Mouse (Mus musculus) adrenal gland, postnatal 14 days (tissue): ENCODE results near the gene Misp. TPM values are rescaled to one million over a fixed set of nuclear protein-coding genes. Genes with fewer than 3 reads are reported as not detected.

ENCODE experiments used
- DNase-seq: peaks from one replicate; pipeline ENCODE4 v3.0.0; 2021; ENCODE audit warnings: mixed read lengths
- long read RNA-seq, 2 experiments: library from polyadenylated mRNA; stranded (forward); transcript quantifications; one replicate each; pipeline ENCODE4 v2.0.0; 2021
- total RNA-seq: library from RNA; stranded (reverse); gene quantifications from 2 replicates; pipeline ENCODE4 v1.2.3, GENCODE M21; 2021

Misp gene
- total RNA-seq, result 0.26 TPM in 2 replicates
- long read RNA-seq, experiment 1, result 0 reads
- long read RNA-seq, experiment 2, result 0 reads

DNA sequence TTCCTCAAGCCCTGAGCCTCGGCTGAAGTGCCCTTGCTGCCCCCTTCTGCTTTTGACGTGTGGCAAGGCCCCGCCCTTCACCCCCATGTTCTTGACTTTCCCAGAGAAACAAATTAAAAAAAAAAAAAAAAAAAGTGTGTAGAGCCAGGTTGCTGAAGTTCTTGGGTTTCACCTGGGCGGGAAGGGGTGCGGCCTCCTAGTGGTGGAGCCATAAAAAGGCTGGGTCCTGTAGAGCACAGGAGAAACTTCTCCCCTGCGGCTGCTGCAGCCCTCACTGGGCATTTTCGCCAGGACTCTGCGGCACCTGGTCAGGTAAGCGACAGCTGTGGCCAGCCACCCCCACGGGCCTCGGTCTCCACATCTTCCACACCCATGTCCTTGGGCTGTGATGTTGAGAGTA, at the start of gene Misp:
Misp (plus strand) TSS at position 208 of the 400 bp plus-strand sequence.
- DNase-seq, result no peak

DNA sequence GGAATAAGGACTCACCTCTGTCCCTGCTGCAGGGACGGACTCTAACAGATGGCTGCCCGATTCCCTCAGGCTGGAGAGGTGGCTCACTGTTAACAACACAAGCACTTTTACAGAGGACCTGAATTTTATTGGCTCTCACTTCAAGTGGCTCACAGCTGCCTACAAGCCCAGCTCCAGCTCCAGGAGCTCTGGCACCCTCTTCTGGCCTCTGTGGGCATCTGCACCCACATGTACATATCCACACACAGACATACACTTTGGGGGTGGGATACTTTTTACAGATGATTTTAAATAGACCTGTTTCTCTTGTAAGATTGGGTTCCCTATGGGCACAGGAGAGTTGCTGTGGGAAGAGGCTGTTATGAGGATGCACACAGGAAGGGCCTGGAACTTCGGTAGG, 48.5 kb upstream of the Misp start:
- DNase-seq, result no peak

- no peak for DNase-seq
These were observed 47.6 kb upstream of the Misp start for GRCm38 (mm10) chr10:79773208-79773607.

GRCm38 (mm10) chr10:79774486-79775279, 46.1 kb upstream of the Misp start:
- DNase-seq, result no peak

GRCm38 (mm10) chr10:79777103-79777531, 43.7 kb upstream of the Misp start, which contains the start of gene Fstl3:
Fstl3 (plus strand) TSS chr10:79777272.
- DNase-seq, result peak; percentile 60

DNA sequence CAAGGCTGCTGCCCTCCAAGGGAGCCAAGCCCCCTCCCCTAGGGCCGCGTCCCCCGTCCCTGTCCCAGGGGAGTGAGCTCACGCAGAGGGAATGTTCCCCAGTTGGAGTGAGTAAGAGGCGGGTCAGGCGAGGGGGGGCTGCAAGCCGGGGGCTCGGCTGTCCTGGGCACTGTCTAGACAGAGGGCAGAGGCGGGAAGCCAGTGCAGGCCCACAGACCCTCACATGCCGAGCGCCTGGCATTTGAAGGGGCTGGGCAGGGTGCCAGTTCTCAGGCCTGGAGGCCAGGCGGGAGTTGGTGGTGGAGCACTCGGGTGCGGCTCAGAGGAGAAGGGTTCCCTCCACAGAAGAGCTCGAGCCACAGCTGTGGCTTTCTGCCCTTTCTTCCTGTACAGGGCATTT, 42.8 kb upstream of the Misp start:
- DNase-seq, result peak; percentile 74

GRCm38 (mm10) chr10:79779193-79779592, 41.6 kb upstream of the Misp start:
- DNase-seq, result no peak

GRCm38 (mm10) chr10:79779784-79780663, 40.8 kb upstream of the Misp start:
- DNase-seq, result peak; percentile 98

DNA sequence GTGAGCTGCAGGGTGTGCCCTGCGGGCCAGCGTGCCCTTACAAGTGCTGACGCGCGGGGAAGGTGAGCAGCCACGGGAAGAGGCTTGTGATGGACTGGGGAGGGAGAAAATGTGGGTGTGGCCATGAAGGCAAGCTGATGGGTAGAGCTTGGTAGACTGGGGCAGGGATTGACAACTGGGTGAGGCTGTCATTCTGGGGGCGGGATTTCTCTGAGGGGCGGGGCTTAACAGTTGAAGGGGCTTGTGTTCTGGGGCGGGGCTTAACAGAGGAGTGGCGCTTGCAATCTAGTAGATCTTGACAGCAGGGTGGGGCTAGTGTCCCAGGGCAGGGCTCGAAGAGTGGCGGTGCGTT, 40.1 kb upstream of the Misp start:
- DNase-seq, result peak; percentile 76

DNA sequence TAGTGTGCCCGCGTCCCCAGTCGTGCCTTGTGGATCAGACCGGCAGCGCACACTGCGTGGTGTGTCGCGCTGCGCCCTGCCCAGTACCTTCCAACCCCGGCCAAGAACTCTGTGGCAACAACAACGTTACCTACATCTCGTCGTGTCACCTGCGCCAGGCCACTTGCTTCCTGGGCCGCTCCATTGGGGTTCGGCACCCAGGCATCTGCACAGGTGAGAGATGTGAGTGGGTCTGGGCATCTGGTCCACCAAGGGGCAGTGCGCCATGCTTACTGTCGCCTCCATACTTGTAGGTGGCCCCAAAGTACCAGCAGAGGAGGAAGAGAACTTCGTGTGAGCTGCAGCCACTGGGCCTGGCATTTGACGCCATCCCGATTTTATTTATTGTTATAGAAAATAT, 39.6 kb upstream of the Misp start:
- no peak for DNase-seq

DNA sequence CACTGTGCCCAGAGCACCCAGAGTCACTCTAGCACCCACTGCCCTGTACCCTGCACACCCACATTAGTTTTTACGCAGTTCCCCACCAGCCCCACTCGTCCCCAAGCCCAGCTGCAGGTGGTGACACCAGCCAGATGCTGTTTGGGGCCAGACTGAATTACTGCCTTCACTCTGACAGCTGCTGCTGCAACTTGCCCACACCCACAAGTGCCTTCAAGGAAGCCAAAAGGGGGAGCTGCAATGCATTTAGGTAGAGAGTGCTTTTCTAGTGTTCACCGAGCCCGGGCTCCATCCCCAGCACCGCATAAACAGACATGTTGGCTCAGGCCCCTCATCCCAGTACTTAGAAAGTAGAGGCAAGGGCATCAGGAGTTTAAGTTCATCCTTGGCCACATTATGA, 38.8 kb upstream of the Misp start:
- no peak for DNase-seq

- no peak for DNase-seq
These were observed 37.7 kb upstream of the Misp start for GRCm38 (mm10) chr10:79783050-79783449.

DNA sequence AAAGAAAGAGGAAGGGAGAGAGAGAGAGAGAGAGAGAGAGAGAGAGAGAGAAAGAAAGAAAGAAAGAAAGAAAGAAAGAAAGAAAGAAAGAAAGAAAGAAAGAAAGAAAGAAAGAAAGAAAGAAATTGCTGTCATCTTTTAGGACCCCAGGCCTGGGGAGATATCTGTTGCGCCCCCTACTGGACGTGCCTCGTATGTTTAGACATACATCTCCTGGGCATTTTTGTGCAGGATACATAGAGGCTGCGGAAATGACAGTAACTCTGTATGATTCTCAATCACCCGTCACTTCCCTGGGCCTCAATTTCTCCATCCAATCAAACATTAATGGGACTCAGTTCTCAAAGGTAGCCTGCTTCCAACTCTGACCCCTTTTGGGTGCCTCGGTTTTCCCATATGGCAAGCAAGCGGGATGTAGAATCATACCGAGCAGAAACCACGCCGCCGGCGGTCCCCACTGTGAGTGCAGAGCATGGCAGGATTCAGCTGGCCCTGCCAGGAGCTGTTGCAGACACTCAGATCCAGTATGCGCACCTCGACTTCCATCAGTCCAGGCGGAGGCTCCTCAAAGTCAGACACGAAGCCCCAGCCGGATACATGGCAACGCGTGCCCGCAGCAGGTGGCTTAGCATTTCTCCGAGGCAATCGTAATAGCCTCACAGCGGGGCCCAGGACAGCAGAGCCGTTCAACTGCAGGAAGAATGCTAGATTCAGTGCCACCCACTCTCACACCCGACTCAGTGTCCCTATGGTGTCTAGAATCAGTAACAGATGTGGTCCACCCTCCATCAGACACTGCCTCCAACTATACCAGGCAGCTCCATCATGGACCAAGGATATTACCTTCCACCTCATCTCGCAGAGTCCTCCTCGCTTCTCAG, 36.6 kb upstream of the Misp start:
- DNase-seq, result peak; percentile 65

DNA sequence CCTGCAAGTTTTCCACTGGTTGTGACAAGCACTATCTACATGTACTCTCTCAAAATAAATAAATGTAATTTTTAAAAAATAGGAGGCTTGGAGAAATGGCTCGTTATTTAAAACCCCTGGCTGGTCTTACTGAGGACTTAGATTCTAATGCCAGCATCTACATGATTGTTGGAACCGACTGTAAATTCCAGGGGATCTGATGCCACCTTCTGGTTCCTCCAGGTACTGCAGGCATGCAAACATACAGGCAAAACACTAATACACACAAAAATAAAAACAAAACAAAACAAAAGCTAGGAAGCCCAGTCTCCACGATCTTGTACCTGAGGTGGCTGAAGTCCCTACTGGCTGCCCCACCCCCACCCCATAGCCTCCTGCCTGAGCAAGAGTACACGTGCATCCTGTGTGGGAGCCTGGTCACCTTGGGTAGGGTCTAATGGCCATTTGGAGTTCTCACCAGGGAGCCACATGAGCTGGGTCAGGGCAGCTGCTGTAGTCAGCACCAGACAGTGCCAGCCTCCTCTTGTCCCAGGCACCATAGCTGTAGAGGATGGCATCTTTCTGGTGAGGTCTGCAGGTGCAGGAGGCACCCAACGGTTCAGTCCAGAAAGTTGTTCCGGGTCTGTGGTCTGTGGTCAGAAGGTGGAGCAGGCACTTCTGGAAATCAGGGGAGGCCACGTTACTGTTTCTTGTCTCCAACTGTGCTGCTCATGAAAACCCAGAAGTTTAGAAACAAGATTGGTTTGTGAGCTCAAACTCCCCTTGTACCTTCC, 32.2 kb upstream of the Misp start:
- peak; percentile 83 for DNase-seq

DNA sequence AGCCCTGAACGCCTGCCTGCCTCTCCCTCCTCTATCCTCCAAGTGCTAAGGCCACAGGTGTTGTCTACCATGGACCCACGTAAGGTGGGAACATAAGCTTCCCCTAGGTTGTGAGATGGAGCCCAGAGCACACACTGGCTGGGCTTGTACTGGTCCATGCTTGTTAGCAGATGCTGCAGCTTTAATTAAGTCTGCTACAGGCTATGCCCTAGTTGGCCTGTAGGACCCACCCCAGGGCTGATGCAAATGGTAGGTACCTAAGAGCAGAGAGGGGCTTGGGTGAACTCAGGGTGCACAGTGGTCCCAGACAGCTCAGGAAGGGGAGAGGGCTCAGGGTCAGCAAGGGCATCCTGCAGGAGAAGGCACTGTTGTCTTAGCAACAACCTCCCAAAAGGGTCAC, 31.2 kb upstream of the Misp start:
- DNase-seq, result no peak

DNA sequence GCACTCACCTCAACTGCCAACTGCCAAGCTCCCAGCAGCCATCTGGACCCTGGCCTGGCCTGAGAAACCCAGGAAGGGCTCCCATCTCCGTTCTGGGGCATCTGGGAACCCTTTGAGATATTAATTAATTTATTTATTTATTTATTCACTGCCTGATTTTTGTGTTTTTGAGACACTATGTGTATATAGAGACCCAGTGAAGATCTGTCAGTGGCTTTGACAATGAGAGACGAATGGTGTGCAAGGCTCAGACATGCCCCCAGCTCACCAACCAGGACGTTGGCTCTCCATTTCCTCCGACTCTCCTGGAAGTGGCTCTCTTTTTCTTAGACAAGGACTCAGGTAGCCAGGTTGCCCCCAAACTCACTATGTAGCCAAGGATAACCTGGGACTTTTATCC, 29.9 kb upstream of the Misp start, which contains the start of gene Prss57:
Prss57 (minus strand) TSS at position 101 of the 400 bp plus-strand sequence.
- no peak for DNase-seq

- no peak for DNase-seq
These were observed 28.3 kb upstream of the Misp start for GRCm38 (mm10) chr10:79792339-79793040.

- peak; percentile 89 for DNase-seq
These were observed 27.6 kb upstream of the Misp start, which contains the start of gene Palm for GRCm38 (mm10) chr10:79793051-79793737. Palm (plus strand) TSS chr10:79793572.

DNA sequence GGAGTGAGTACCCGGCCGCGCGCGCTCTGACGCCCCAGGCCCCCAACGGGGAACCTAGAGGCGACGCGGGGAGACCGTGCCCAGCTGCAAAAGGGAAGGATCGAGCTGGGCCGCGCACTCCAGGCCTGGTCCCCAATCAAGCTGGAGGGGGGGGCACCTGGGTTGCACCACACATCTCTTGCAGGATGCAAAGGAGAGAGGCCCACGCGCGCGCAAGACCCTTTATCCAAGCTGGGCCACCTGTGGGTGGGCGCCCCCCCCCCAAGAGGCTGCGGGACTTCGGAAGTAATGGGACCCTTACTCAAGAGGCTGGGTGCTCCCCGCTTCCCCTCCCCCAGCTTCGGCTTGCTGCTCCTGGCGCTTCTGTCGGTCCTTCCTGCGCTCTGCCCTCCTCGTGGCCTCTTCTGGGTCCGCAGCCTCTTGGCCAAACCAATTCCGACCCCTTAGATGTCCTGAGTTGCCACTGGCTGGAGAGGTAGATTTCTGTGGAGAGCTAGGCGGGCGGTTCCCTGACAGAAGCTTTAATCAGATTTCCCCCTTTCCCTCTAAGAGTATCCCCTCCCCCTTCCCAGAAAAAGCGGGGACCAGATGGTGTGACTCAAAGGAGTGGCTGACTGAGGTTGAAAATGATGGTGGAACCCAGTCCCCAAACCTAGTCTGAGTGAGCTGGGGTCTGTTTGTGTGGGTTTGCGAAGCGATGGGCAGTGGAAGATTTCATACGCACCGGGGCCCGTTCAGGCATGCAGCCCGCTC, 26.9 kb upstream of the Misp start:
- no peak for DNase-seq
